Mouse (Mus musculus): ENCODE data around the gene Pbxip1. TPM values are rescaled to one million over a fixed set of nuclear protein-coding genes. Genes with fewer than 3 reads are reported as not detected.
A peak's percentile ranks its signal among the peaks of the same experiment; 100 is the strongest.

Pbxip1 gene
- polyA plus RNA-seq, 1 experiment from 2014 or later: 25.0 TPM

- Histone ChIP-seq H3K4me3 (ENCODE audit: low read length) (peak overlapping the region; percentile 63), H3K27me3 (replicated peaks; ENCODE audit: control insufficient read depth, insufficient read depth, low read length) (no peaks in the 10 kb centered on the region), H3K27ac (ENCODE audit: low read depth, low read length) (peak overlapping the region; percentile 91), H3K4me1 (ENCODE audit: control insufficient read depth, insufficient read depth, low read depth, low read length) (peaks cover 27% of the 10 kb centered on the region), H3K36me3 (ENCODE audit: control insufficient read depth, insufficient read depth, low read length) (peaks cover 7% of the 10 kb centered on the region), H3K9me3 (ENCODE audit: control insufficient read depth, low read length) (no peaks in the 10 kb centered on the region), H3K4me2 (ENCODE audit: low read length) (peak overlapping the region; percentile 99), H3K9ac (ENCODE audit: low read depth, low read length) (peak overlapping the region; percentile 77)
- WGBS: under 1% methylated on average over 16 of the region's 16 CpGs
- peak; percentile 2 for ATAC-seq
Measured at GRCm38 (mm10) chr3:89418861-89419250, 17.6 kb upstream of the Pbxip1 start.

GRCm38 (mm10) chr3:89419571-89419970 lies 16.9 kb upstream of the Pbxip1 start:
- Histone ChIP-seq H3K4me2 (ENCODE audit: low read length) (peak overlapping the region; percentile 99), H3K9me3 (ENCODE audit: control insufficient read depth, low read length) (no peaks in the 10 kb centered on the region), H3K4me1 (ENCODE audit: control insufficient read depth, insufficient read depth, low read depth, low read length) (peaks cover 27% of the 10 kb centered on the region), H3K27me3 (replicated peaks; ENCODE audit: control insufficient read depth, insufficient read depth, low read length) (no peaks in the 10 kb centered on the region), H3K36me3 (ENCODE audit: control insufficient read depth, insufficient read depth, low read length) (peaks cover 7% of the 10 kb centered on the region), H3K27ac (ENCODE audit: low read depth, low read length) (peak overlapping the region; percentile 91), H3K4me3 (ENCODE audit: low read length) (peak overlapping the region; percentile 63), H3K9ac (ENCODE audit: low read depth, low read length) (peak overlapping the region; percentile 77)
- ATAC-seq: no peak
- 5% methylated on average over 9 of the region's 9 CpGs for WGBS

GRCm38 (mm10) chr3:89419981-89420380 lies 16.5 kb upstream of the Pbxip1 start:
- Histone ChIP-seq H3K4me3 (ENCODE audit: low read length) (peak overlapping the region; percentile 63), H3K36me3 (ENCODE audit: control insufficient read depth, insufficient read depth, low read length) (peaks cover 3% of the 10 kb centered on the region), H3K4me2 (ENCODE audit: low read length) (peak overlapping the region; percentile 99), H3K27me3 (replicated peaks; ENCODE audit: control insufficient read depth, insufficient read depth, low read length) (no peaks in the 10 kb centered on the region), H3K9ac (ENCODE audit: low read depth, low read length) (peak overlapping the region; percentile 55), H3K27ac (ENCODE audit: low read depth, low read length) (no peak overlapping the region; the same call in 1 of the 2 replicates), H3K9me3 (ENCODE audit: control insufficient read depth, low read length) (no peaks in the 10 kb centered on the region), H3K4me1 (ENCODE audit: control insufficient read depth, insufficient read depth, low read depth, low read length) (peaks cover 27% of the 10 kb centered on the region)
- 32% methylated on average over 3 of the region's 3 CpGs for WGBS
- no peak for ATAC-seq

- Histone ChIP-seq H3K4me2 (ENCODE audit: low read length) (no peak overlapping the region), H3K9ac (ENCODE audit: low read depth, low read length) (no peak overlapping the region), H3K4me3 (ENCODE audit: low read length) (no peak overlapping the region), H3K27me3 (replicated peaks; ENCODE audit: control insufficient read depth, insufficient read depth, low read length) (no peaks in the 10 kb centered on the region), H3K9me3 (ENCODE audit: control insufficient read depth, low read length) (no peaks in the 10 kb centered on the region), H3K36me3 (ENCODE audit: control insufficient read depth, insufficient read depth, low read length) (no peaks in the 10 kb centered on the region), H3K4me1 (ENCODE audit: control insufficient read depth, insufficient read depth, low read depth, low read length) (peaks cover 27% of the 10 kb centered on the region), H3K27ac (ENCODE audit: low read depth, low read length) (no peak overlapping the region)
- no peak for ATAC-seq
- WGBS: 54% methylated on average over 2 of the region's 2 CpGs
Measured at GRCm38 (mm10) chr3:89420421-89420820, 16.1 kb upstream of the Pbxip1 start.

- peak overlapping the region; percentile 6; the same call in 1 of the 2 replicates for H3K27ac ChIP-seq (ENCODE audit: low read depth, low read length)
- no peaks in the 10 kb centered on the region for H3K9me3 ChIP-seq (ENCODE audit: control insufficient read depth, low read length)
- H3K36me3 ChIP-seq (ENCODE audit: control insufficient read depth, insufficient read depth, low read length): no peaks in the 10 kb centered on the region
- WGBS: 8% methylated on average over 11 of the region's 11 CpGs
- peak overlapping the region; percentile 70 for H3K9ac ChIP-seq (ENCODE audit: low read depth, low read length)
- peak; percentile 49 for ATAC-seq
- peak overlapping the region; percentile 66 for H3K4me2 ChIP-seq (ENCODE audit: low read length)
- H3K4me1 ChIP-seq (ENCODE audit: control insufficient read depth, insufficient read depth, low read depth, low read length): peaks cover 27% of the 10 kb centered on the region
- H3K4me3 ChIP-seq (ENCODE audit: low read length): peak overlapping the region; percentile 36
- H3K27me3 ChIP-seq (replicated peaks; ENCODE audit: control insufficient read depth, insufficient read depth, low read length): no peaks in the 10 kb centered on the region
Measured at GRCm38 (mm10) chr3:89421002-89421774, 15.3 kb upstream of the Pbxip1 start.

GRCm38 (mm10) chr3:89421810-89422473 lies 14.6 kb upstream of the Pbxip1 start:
- no peak overlapping the region; the same call in 1 of the 2 replicates for H3K27ac ChIP-seq (ENCODE audit: low read depth, low read length)
- WGBS: 7% methylated on average over 21 of the region's 22 CpGs
- H3K4me2 ChIP-seq (ENCODE audit: low read length): peak overlapping the region; percentile 66
- no peak for ATAC-seq
- H3K9ac ChIP-seq (ENCODE audit: low read depth, low read length): peak overlapping the region; percentile 70
- peaks cover 24% of the 10 kb centered on the region for H3K4me1 ChIP-seq (ENCODE audit: control insufficient read depth, insufficient read depth, low read depth, low read length)
- H3K9me3 ChIP-seq (ENCODE audit: control insufficient read depth, low read length): no peaks in the 10 kb centered on the region
- H3K27me3 ChIP-seq (replicated peaks; ENCODE audit: control insufficient read depth, insufficient read depth, low read length): no peaks in the 10 kb centered on the region
- H3K4me3 ChIP-seq (ENCODE audit: low read length): peak overlapping the region; percentile 36
- no peaks in the 10 kb centered on the region for H3K36me3 ChIP-seq (ENCODE audit: control insufficient read depth, insufficient read depth, low read length)

- H3K27me3 ChIP-seq (replicated peaks; ENCODE audit: control insufficient read depth, insufficient read depth, low read length): no peaks in the 10 kb centered on the region
- 76% methylated on average over 6 of the region's 6 CpGs for WGBS
- no peak for ATAC-seq
- peak overlapping the region; percentile 36 for H3K4me3 ChIP-seq (ENCODE audit: low read length)
- peaks cover 18% of the 10 kb centered on the region for H3K4me1 ChIP-seq (ENCODE audit: control insufficient read depth, insufficient read depth, low read depth, low read length)
- H3K36me3 ChIP-seq (ENCODE audit: control insufficient read depth, insufficient read depth, low read length): no peaks in the 10 kb centered on the region
- H3K9me3 ChIP-seq (ENCODE audit: control insufficient read depth, low read length): no peaks in the 10 kb centered on the region
- H3K4me2 ChIP-seq (ENCODE audit: low read length): peak overlapping the region; percentile 66
- H3K9ac ChIP-seq (ENCODE audit: low read depth, low read length): no peak overlapping the region
- H3K27ac ChIP-seq (ENCODE audit: low read depth, low read length): no peak overlapping the region
Measured at GRCm38 (mm10) chr3:89422556-89423205, 13.8 kb upstream of the Pbxip1 start.

- Histone ChIP-seq H3K27ac (ENCODE audit: low read depth, low read length) (no peak overlapping the region), H3K9ac (ENCODE audit: low read depth, low read length) (no peak overlapping the region), H3K27me3 (replicated peaks; ENCODE audit: control insufficient read depth, insufficient read depth, low read length) (no peaks in the 10 kb centered on the region), H3K4me3 (ENCODE audit: low read length) (no peak overlapping the region), H3K36me3 (ENCODE audit: control insufficient read depth, insufficient read depth, low read length) (no peaks in the 10 kb centered on the region), H3K4me1 (ENCODE audit: control insufficient read depth, insufficient read depth, low read depth, low read length) (peaks cover 12% of the 10 kb centered on the region), H3K4me2 (ENCODE audit: low read length) (no peak overlapping the region), H3K9me3 (ENCODE audit: control insufficient read depth, low read length) (no peaks in the 10 kb centered on the region)
- 98% methylated on average over 5 of the region's 5 CpGs for WGBS
- no peak for ATAC-seq
Measured at GRCm38 (mm10) chr3:89424416-89425140, 11.9 kb upstream of the Pbxip1 start.
